Mouse (Mus musculus) C2C12 (cell line): ENCODE measurements around the gene Gphb5.

Source experiments
- CTCF ChIP-seq: IDR thresholded peaks from one replicate; pipeline ENCODE4 v1.5.1; 2011; ENCODE audit not compliant: control insufficient read depth, insufficient read depth, insufficient read length
- MYOG ChIP-seq: IDR thresholded peaks from one replicate; pipeline ENCODE4 v1.6.1; 2011; ENCODE audit not compliant: control insufficient read depth, insufficient read length; ENCODE audit errors: extremely low read depth
- USF1 ChIP-seq: IDR thresholded peaks from one replicate; pipeline ENCODE4 v1.6.1; 2011; ENCODE audit warnings: low read depth, mild to moderate bottlenecking, control low read depth, moderate library complexity

DNA sequence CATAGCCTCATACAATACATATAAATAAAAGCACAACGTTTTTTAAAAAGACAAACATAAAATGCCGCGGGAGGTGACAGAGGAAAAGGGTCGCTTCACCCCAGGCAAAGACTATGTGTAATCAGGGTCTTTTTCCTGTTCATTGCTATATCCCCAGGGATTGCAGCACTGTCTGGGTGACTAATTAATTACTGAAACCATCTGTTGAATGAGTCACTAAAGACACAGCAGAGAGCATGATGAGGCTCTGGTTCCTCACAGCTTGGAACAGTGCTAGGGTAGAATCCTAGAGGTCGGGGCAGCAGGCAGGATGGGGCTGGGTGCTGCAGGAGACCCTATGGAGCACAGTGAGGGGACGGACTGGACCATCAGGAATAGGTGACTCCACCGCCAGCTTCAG lies 9.3 kb upstream of the Gphb5 start:
- TF ChIP-seq CTCF: no peak
- no peak for TF ChIP-seq MYOG
- no peak for TF ChIP-seq USF1
